Mouse (Mus musculus) stomach, postnatal 0 days (tissue): ENCODE results near the gene Jak1. TPM values are rescaled to one million over a fixed set of nuclear protein-coding genes. Genes with fewer than 3 reads are reported as not detected.
A peak's percentile ranks its signal among the peaks of the same experiment; 100 is the strongest.

Experiments used
- ATAC-seq: fragments of 200-750 bp; cut with Nextera tagmentation; 2 replicates; pipeline ENCODE4 v1.8.0; 2017; ENCODE audit not compliant: low FRiP score, low TSS enrichment
- DNase-seq: peaks from one replicate; pipeline ENCODE4 v3.0.0-alpha.2; 2016; ENCODE audit warnings: low spot score
- H3K27ac ChIP-seq: fragments of 300-500 bp; sonication (generic); replicated peaks from 2 replicates; pipeline ENCODE4 v1.5.1; 2014; ENCODE audit warnings: mild to moderate bottlenecking, control low read depth
- H3K27me3 ChIP-seq: fragments of 300-500 bp; sonication (generic); 2 replicates; pipeline ENCODE4 v1.6.1; 2014; ENCODE audit warnings: low read length; ENCODE audit not compliant: control insufficient read depth, insufficient read depth
- H3K36me3 ChIP-seq: fragments of 300-500 bp; sonication (generic); 2 replicates; pipeline ENCODE4 v1.6.1; 2014; ENCODE audit warnings: low read length, mixed read lengths; ENCODE audit not compliant: control insufficient read depth, insufficient read depth
- H3K4me1 ChIP-seq: fragments of 300-500 bp; sonication (generic); replicated peaks from 2 replicates; pipeline ENCODE4 v1.6.1; 2014; ENCODE audit warnings: antibody characterized with exemption; ENCODE audit not compliant: control insufficient read depth, insufficient read depth
- H3K4me2 ChIP-seq: fragments of 300-500 bp; sonication (generic); replicated peaks from 2 replicates; pipeline ENCODE4 v1.6.1; 2014; ENCODE audit warnings: low read depth, mild to moderate bottlenecking, control low read depth, moderate library complexity
- H3K4me3 ChIP-seq: fragments of 300-500 bp; sonication (generic); 2 replicates; pipeline ENCODE4 v1.5.1; 2014; ENCODE audit warnings: low read depth, low read length, control low read depth
- H3K9ac ChIP-seq: fragments of 300-500 bp; sonication (generic); 2 replicates; pipeline ENCODE4 v1.6.1; 2014; ENCODE audit warnings: mild to moderate bottlenecking, low read length, control low read depth, mixed read lengths
- H3K9me3 ChIP-seq: fragments of 300-500 bp; sonication (generic); 2 replicates; pipeline ENCODE4 v1.6.1; 2016; ENCODE audit warnings: low read length; ENCODE audit not compliant: control insufficient read depth
- CTCF ChIP-seq: IDR thresholded peaks from 2 replicates; pipeline ENCODE4 v1.5.1; 2016; ENCODE audit warnings: antibody characterized with exemption, low read depth, mild to moderate bottlenecking, moderate library complexity
- EP300 ChIP-seq: optimal IDR thresholded peaks from 2 replicates; pipeline ENCODE3; 2016; ENCODE audit warnings: antibody characterized with exemption
- WGBS: fragments of 180-500 bp; shearing (Covaris S2); extraction: QIAGEN DNeasy Blood & Tissue Kit; methylation state at CpG from one replicate; pipeline ENCODE4 v1.1.7; 2014; 5-methylcytosine and 5-hydroxymethylcytosine counted together
- polyA plus RNA-seq: library from polyadenylated mRNA; unstranded; fragments of >200 nt; fragmentation: Nextera tagmentation; extraction: Ambion mirVana; gene quantifications from 2 replicates; pipeline ENCODE4 v1.2.1, GENCODE M21; 2015

Jak1 gene
- polyA plus RNA-seq, 1 experiment from 2014 or later = 34.1 TPM

GRCm38 (mm10) chr4:101239313-101240162 lies 25.5 kb downstream of the Jak1 start:
- no peaks in the 10 kb centered on the region for H3K27me3 ChIP-seq
- H3K4me2 ChIP-seq = no peak overlapping the region
- TF ChIP-seq CTCF (no peak), EP300 (no peak)
- WGBS = 92% methylated on average over 3 of the region's 3 CpGs
- DNase-seq = no peak
- no peak overlapping the region for H3K4me3 ChIP-seq
- no peaks in the 10 kb centered on the region for H3K9me3 ChIP-seq
- no peaks in the 10 kb centered on the region for H3K36me3 ChIP-seq
- peak; percentile 46; the same call in 1 of the 2 replicates for ATAC-seq
- H3K27ac ChIP-seq = no peak overlapping the region
- no peak overlapping the region for H3K9ac ChIP-seq
- peaks cover 2% of the 10 kb centered on the region; the same call in 1 of the 2 replicates for H3K4me1 ChIP-seq

GRCm38 (mm10) chr4:101238589-101238988 lies 26.5 kb downstream of the Jak1 start:
- peaks cover 8% of the 10 kb centered on the region; the same call in 1 of the 2 replicates for H3K4me1 ChIP-seq
- no peak for ATAC-seq
- WGBS = 65% methylated on average over 4 of the region's 4 CpGs

GRCm38 (mm10) chr4:101236797-101237196 lies 28.3 kb downstream of the Jak1 start:
- H3K9ac ChIP-seq = no peak overlapping the region
- H3K27me3 ChIP-seq = no peaks in the 10 kb centered on the region
- no peak overlapping the region for H3K4me2 ChIP-seq
- ATAC-seq (no peak), DNase-seq (no peak)
- no peaks in the 10 kb centered on the region for H3K36me3 ChIP-seq
- no peak overlapping the region for H3K27ac ChIP-seq
- no peaks in the 10 kb centered on the region for H3K9me3 ChIP-seq
- H3K4me3 ChIP-seq = no peak overlapping the region
- H3K4me1 ChIP-seq = peaks cover 8% of the 10 kb centered on the region; the same call in 1 of the 2 replicates
- TF ChIP-seq EP300 = no peak
- TF ChIP-seq CTCF = no peak
- WGBS = 83% methylated on average over 6 of the region's 6 CpGs

More at GRCm38 (mm10) chr4:101238589-101238988, 26.5 kb downstream of the Jak1 start:
- H3K4me3 ChIP-seq = no peak overlapping the region
- DNase-seq = no peak
- TF ChIP-seq CTCF (no peak), EP300 (no peak)
- no peaks in the 10 kb centered on the region for H3K9me3 ChIP-seq
- no peak overlapping the region for H3K27ac ChIP-seq
- H3K36me3 ChIP-seq = no peaks in the 10 kb centered on the region
- H3K9ac ChIP-seq = no peak overlapping the region
- no peaks in the 10 kb centered on the region for H3K27me3 ChIP-seq
- no peak overlapping the region for H3K4me2 ChIP-seq

- no peaks in the 10 kb centered on the region for H3K36me3 ChIP-seq
- no peak overlapping the region for H3K27ac ChIP-seq
- no peaks in the 10 kb centered on the region for H3K27me3 ChIP-seq
- no peak overlapping the region for H3K9ac ChIP-seq
- DNase-seq (no peak), ATAC-seq (no peak)
- H3K4me3 ChIP-seq = no peak overlapping the region
- no peak for TF ChIP-seq EP300
- no peak for TF ChIP-seq CTCF
- H3K4me2 ChIP-seq = no peak overlapping the region
- 90% methylated on average over 1 of the region's 1 CpGs for WGBS
- peaks cover 8% of the 10 kb centered on the region; the same call in 1 of the 2 replicates for H3K4me1 ChIP-seq
- H3K9me3 ChIP-seq = no peaks in the 10 kb centered on the region
Measured at GRCm38 (mm10) chr4:101235964-101236363, 29.1 kb downstream of the Jak1 start.

- ATAC-seq = 0 out of 2 replicates have a peak, but pooled peaks have one; percentile 3
- Histone ChIP-seq H3K9me3 (no peaks in the 10 kb centered on the region), H3K4me3 (no peak overlapping the region), H3K36me3 (no peaks in the 10 kb centered on the region), H3K4me1 (peaks cover 8% of the 10 kb centered on the region; the same call in 1 of the 2 replicates), H3K27ac (peak overlapping the region; percentile 61; the same call in 1 of the 2 replicates), H3K4me2 (no peak overlapping the region), H3K9ac (no peak overlapping the region), H3K27me3 (no peaks in the 10 kb centered on the region)
- 60% methylated on average over 1 of the region's 1 CpGs for WGBS
- no peak for DNase-seq
- TF ChIP-seq EP300 (no peak), CTCF (no peak)
Measured at GRCm38 (mm10) chr4:101234753-101235152, 30.3 kb downstream of the Jak1 start.

- Histone ChIP-seq H3K4me1 (peaks cover 8% of the 10 kb centered on the region; the same call in 1 of the 2 replicates), H3K27me3 (no peaks in the 10 kb centered on the region), H3K36me3 (no peaks in the 10 kb centered on the region), H3K9ac (no peak overlapping the region), H3K9me3 (no peaks in the 10 kb centered on the region), H3K4me3 (no peak overlapping the region), H3K27ac (peak overlapping the region; percentile 61; the same call in 1 of the 2 replicates), H3K4me2 (no peak overlapping the region)
- peak; percentile 85 for ATAC-seq
- TF ChIP-seq EP300 (no peak), CTCF (no peak)
- DNase-seq = peak; percentile 69
- WGBS = 12% methylated on average over 1 of the region's 1 CpGs
Measured at GRCm38 (mm10) chr4:101234332-101234731, 30.8 kb downstream of the Jak1 start.
